Mouse (Mus musculus) forebrain, postnatal 0 days (tissue): ENCODE results near the gene Fnip1. TPM values are rescaled to one million over a fixed set of nuclear protein-coding genes. Genes with fewer than 3 reads are reported as not detected.

Experiments
- ATAC-seq: fragments of 200-750 bp; cut with Nextera tagmentation; 2 replicates; pipeline ENCODE4 v1.8.0; 2017; ENCODE audit warnings: mild to moderate bottlenecking, moderate library complexity
- DNase-seq: peaks from one replicate; pipeline ENCODE4 v3.0.0-alpha.2; 2015
- H3K27ac ChIP-seq: fragments of 300-500 bp; sonication (generic); 2 replicates; pipeline ENCODE4 v1.5.1; 2014; ENCODE audit warnings: low read depth, mild to moderate bottlenecking, antibody characterized with exemption, low read length, moderate library complexity, mixed read lengths
- H3K27me3 ChIP-seq: fragments of 300-500 bp; sonication (generic); 2 replicates; pipeline ENCODE4 v1.6.1; 2014; ENCODE audit warnings: mild to moderate bottlenecking, low read length, mixed read lengths; ENCODE audit not compliant: insufficient read depth
- H3K36me3 ChIP-seq: fragments of 300-500 bp; sonication (generic); 2 replicates; pipeline ENCODE4 v1.6.1; 2014; ENCODE audit warnings: mild to moderate bottlenecking, moderate library complexity; ENCODE audit not compliant: insufficient read depth
- H3K4me1 ChIP-seq: fragments of 300-500 bp; sonication (generic); 2 replicates; pipeline ENCODE4 v1.6.1; 2014; ENCODE audit warnings: antibody characterized with exemption; ENCODE audit not compliant: insufficient read depth
- H3K4me2 ChIP-seq: fragments of 300-500 bp; sonication (generic); 2 replicates; pipeline ENCODE4 v1.6.1; 2014; ENCODE audit warnings: low read depth, mild to moderate bottlenecking, moderate library complexity
- H3K4me3 ChIP-seq: fragments of 300-500 bp; sonication (generic); 2 replicates; pipeline ENCODE4 v1.5.1; 2014; ENCODE audit warnings: low read depth, low read length, mixed read lengths
- H3K9ac ChIP-seq: fragments of 300-500 bp; sonication (generic); 2 replicates; pipeline ENCODE4 v1.6.1; 2014; ENCODE audit warnings: mild to moderate bottlenecking
- H3K9me3 ChIP-seq: fragments of 300-500 bp; sonication (generic); 2 replicates; pipeline ENCODE4 v1.6.1; 2016; ENCODE audit warnings: low read length
- CTCF ChIP-seq: sonication (generic); IDR thresholded peaks from 2 replicates; pipeline ENCODE4 v1.5.1; 2016; ENCODE audit warnings: antibody characterized with exemption, control low read depth, low read depth
- WGBS: fragments of 180-500 bp; shearing (Covaris S2); extraction: QIAGEN DNeasy Blood & Tissue Kit; methylation state at CpG from one replicate; pipeline ENCODE4 v1.1.7; 2014; 5-methylcytosine and 5-hydroxymethylcytosine counted together
- polyA plus RNA-seq: library from polyadenylated mRNA; unstranded; fragments of >200 nt; fragmentation: Nextera tagmentation; extraction: Ambion mirVana; gene quantifications from 2 replicates; pipeline ENCODE4 v1.2.1, GENCODE M21; 2015
- total RNA-seq: library from RNA; depleted of rRNA; stranded (reverse); fragments of >200 nt; gene quantifications from 2 replicates; pipeline ENCODE4 v1.2.3, GENCODE M21; 2014

Gene Fnip1
- total and polyA plus RNA-seq, 2 experiments from 2014 or later: 6.9 to 31.8 TPM

DNA sequence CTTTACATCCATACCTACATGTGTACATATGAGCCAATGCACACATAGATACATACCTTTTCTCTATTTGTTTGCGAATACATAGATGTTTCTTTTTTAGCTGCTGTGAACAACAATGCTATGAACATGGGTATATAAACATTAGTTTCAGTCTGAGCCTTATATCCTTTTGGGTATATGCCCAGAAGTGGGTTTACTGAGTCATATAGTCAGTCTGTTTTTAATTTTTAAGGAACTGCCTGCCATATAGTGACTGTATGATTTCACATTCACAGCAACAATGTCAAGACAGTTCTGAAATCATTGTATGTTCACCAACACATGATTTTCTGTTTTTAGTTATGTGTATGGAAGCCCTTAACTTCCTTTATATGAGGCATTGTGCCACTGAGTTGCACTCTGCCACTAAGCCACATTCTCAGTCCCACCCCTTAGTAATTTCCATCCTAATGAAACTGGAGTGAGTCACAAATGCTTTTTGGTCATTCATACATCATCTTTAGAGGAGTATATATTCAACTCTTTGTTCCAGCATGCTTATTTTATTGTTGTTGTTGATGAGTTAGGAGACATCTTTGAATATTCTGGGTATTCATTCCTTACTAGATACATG lies 54.1 kb downstream of the Fnip1 start:
- Histone ChIP-seq H3K4me1 (no peaks in the 10 kb centered on the region), H3K4me3 (no peak overlapping the region), H3K9me3 (no peaks in the 10 kb centered on the region), H3K27me3 (no peaks in the 10 kb centered on the region), H3K36me3 (no peaks in the 10 kb centered on the region; the same call in none of the 2 replicates), H3K9ac (no peak overlapping the region), H3K4me2 (no peak overlapping the region), H3K27ac (no peak overlapping the region)
- 97% methylated on average over 1 of the region's 1 CpGs for WGBS
- DNase-seq (no peak), ATAC-seq (no peak)
- no peak for TF ChIP-seq CTCF

DNA sequence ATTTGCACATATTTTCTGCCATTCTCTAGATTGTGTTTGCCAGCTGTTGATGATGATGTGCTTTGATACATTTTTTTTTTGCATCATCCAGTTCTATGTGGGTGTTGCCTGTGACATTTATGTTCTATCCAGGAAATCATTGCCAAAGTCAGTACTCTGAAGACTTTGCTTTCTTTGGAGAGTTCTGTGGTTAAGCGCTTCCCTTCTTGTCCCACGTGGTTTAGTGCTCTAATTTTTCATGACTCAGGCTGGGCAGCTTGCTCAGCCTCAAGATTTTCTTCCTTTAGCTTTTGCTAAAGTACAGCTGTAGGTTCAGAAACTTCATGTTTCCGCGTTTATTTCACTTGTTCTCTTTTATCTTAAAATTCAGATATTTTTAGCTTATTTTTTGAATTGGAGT lies 54.6 kb downstream of the Fnip1 start:
- Histone ChIP-seq H3K27me3 (no peaks in the 10 kb centered on the region), H3K27ac (no peak overlapping the region), H3K36me3 (no peaks in the 10 kb centered on the region; the same call in none of the 2 replicates), H3K9ac (no peak overlapping the region), H3K4me2 (no peak overlapping the region), H3K9me3 (no peaks in the 10 kb centered on the region), H3K4me1 (no peaks in the 10 kb centered on the region), H3K4me3 (no peak overlapping the region)
- no peak for ATAC-seq
- no peak for TF ChIP-seq CTCF
- WGBS: 90% methylated on average over 4 of the region's 4 CpGs
- DNase-seq: no peak

DNA sequence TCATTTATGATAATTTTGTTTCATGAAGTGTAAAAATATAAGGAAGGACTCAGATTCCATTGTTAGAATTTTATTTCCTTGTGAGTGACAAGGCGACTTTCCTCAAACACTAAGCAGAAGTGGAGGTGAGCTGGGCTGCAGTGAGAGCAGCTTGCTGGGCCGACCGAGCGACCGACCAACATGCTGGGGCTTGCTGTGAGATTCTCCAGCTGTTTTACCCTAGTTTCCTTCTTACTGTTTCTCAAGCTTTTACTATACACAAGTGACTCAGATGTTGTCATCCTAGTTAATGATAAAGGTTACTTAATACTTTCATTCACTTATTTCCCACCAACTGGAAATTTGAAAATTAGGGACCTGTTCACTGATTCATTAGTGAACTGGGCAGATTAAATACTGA lies 61.8 kb downstream of the Fnip1 start:
- TF ChIP-seq CTCF: no peak
- DNase-seq: no peak
- Histone ChIP-seq H3K27me3 (no peaks in the 10 kb centered on the region), H3K9me3 (no peaks in the 10 kb centered on the region), H3K4me3 (no peak overlapping the region), H3K36me3 (peaks cover 27% of the 10 kb centered on the region), H3K27ac (no peak overlapping the region), H3K9ac (no peak overlapping the region), H3K4me2 (no peak overlapping the region), H3K4me1 (no peaks in the 10 kb centered on the region)
- ATAC-seq: no peak
- WGBS: 91% methylated on average over 5 of the region's 5 CpGs

DNA sequence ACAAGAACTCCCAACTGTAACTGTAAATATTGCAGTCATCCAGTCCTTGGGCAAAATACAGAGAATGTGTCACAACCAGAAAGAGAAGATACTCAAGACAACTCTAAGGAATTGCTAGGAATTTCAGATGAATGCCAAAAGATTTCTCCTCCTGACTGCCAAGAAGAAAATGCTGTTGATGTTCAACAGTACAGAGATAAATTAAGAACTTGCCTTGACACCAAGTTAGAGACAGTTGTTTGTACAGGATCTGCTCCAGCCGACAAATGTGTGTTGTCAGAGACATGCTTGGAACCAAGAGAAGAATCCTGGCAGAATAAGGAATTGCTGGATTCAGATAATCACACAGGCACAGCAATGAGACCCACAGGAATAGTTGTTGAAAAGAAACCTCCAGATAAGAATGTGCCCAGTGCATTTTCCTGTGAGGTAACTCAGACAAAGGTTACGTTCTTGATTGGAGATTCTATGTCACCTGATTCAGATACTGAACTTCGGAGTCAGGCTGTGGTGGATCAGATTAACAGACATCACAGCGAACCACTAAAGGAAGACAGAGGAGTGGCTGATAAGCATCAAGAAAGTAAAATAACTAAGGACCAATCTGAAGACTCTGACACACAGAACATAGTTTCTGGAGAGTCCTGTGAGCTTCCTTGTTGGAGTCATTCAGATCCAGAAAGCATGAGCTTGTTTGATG lies 64.7 kb downstream of the Fnip1 start:
- ATAC-seq: no peak
- 91% methylated on average over 4 of the region's 4 CpGs for WGBS
- no peak overlapping the region for H3K27ac ChIP-seq
- no peaks in the 10 kb centered on the region for H3K27me3 ChIP-seq
- no peak overlapping the region for H3K9ac ChIP-seq
- no peaks in the 10 kb centered on the region for H3K9me3 ChIP-seq
- peak; percentile 17 for DNase-seq
- H3K4me2 ChIP-seq: no peak overlapping the region
- H3K4me3 ChIP-seq: no peak overlapping the region
- no peak for TF ChIP-seq CTCF
- no peaks in the 10 kb centered on the region for H3K4me1 ChIP-seq
- H3K36me3 ChIP-seq: peaks cover 32% of the 10 kb centered on the region

DNA sequence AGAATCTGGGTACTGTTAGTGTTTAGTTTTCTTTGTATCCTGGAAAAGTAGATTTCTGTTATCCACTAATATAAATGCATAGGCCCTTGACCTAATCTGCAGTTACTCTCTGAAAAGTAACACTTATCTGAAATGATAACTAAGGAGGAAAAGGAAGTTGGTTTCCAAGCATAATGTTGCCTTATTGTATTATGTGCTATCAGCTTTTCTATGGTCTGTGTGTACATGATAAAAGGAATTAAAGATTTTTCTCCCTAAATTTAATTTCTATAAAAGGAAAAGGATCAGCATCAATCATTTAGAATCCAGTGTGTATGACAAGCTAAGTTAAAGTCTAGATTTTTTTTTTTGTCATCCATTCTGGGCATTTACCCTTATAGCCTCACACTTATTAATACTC lies 75.6 kb downstream of the Fnip1 start:
- Histone ChIP-seq H3K9ac (no peak overlapping the region), H3K27me3 (no peaks in the 10 kb centered on the region), H3K36me3 (peaks cover 5% of the 10 kb centered on the region; the same call in 1 of the 2 replicates), H3K4me2 (no peak overlapping the region), H3K4me1 (no peaks in the 10 kb centered on the region), H3K9me3 (no peaks in the 10 kb centered on the region), H3K4me3 (no peak overlapping the region), H3K27ac (no peak overlapping the region)
- no peak for ATAC-seq
- TF ChIP-seq CTCF: no peak
- DNase-seq: no peak

DNA sequence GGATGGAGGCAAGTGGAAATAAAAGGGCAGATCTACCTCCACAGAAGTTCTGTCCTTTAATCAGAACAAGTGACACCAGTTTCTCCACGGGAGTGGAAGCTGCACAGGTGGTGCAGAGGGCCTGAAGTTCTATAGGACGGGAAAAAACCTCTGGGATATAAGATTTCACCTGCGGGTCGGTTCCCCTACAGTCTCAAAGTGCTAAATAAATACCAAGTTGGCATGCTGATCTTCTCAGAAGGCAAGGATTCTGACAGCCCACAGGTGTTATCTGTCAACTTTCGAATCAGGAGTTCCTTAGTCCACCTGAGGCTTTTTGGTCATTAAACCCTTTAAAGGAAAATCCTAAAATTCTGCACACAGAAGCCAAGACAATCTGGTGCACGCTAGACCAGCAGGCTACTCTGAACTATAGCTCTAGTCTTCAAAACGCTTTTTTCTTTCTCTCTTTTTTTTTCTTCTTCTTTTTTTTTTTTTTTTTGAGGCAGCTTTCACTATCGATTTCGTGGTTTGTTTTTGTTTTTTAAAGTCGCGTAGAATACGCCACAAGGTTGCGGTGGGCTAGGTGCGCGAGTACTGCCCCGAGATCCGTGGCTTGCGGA lies 84.0 kb downstream of the Fnip1 start:
- Histone ChIP-seq H3K36me3 (no peaks in the 10 kb centered on the region), H3K27me3 (no peaks in the 10 kb centered on the region), H3K27ac (peak overlapping the region; percentile 92), H3K9ac (peak overlapping the region; percentile 54), H3K9me3 (no peaks in the 10 kb centered on the region), H3K4me1 (peaks cover 4% of the 10 kb centered on the region; the same call in 1 of the 2 replicates), H3K4me2 (peak overlapping the region; percentile 63), H3K4me3 (peak overlapping the region; percentile 94)
- no peak for ATAC-seq
- DNase-seq: peak; percentile 49
- no peak for TF ChIP-seq CTCF
- WGBS: 2% methylated on average over 18 of the region's 18 CpGs
